Mouse (Mus musculus): Measurements from ENCODE around the gene Rcan3.

Gene Rcan3

GRCm38 (mm10) chr4:135433443-135434394, at the start of gene Rcan3:
Rcan3 (minus strand) TSS chr4:135433853.
- peak; percentile 93 for DNase-seq (ENCODE audit: low read depth, low spot score)

GRCm38 (mm10) chr4:135480370-135480769, 46.7 kb upstream of the Rcan3 start:
- peak; percentile 80 for DNase-seq (ENCODE audit: low read depth, low spot score)

GRCm38 (mm10) chr4:135477851-135478250, 44.2 kb upstream of the Rcan3 start:
- DNase-seq (ENCODE audit: low read depth, low spot score), result no peak

GRCm38 (mm10) chr4:135463406-135463805, 29.8 kb upstream of the Rcan3 start:
- no peak for DNase-seq (ENCODE audit: low read depth, low spot score)

- DNase-seq (ENCODE audit: low read depth, low spot score), result peak; percentile 40
These were observed 19.9 kb upstream of the Rcan3 start for GRCm38 (mm10) chr4:135453572-135453971.

GRCm38 (mm10) chr4:135453164-135453563, 19.5 kb upstream of the Rcan3 start:
- no peak for DNase-seq (ENCODE audit: low read depth, low spot score)

- no peak for DNase-seq (ENCODE audit: low read depth, low spot score)
These were observed 17.8 kb upstream of the Rcan3 start for GRCm38 (mm10) chr4:135451360-135452015.

GRCm38 (mm10) chr4:135442473-135442872, 8.8 kb upstream of the Rcan3 start:
- DNase-seq (ENCODE audit: low read depth, low spot score), result no peak

- DNase-seq (ENCODE audit: low read depth, low spot score), result peak; percentile 85
These were observed 6.4 kb upstream of the Rcan3 start for GRCm38 (mm10) chr4:135439904-135440522.

GRCm38 (mm10) chr4:135439188-135439647, 5.6 kb upstream of the Rcan3 start:
- DNase-seq (ENCODE audit: low read depth, low spot score), result peak; percentile 93

- no peak for DNase-seq (ENCODE audit: low read depth, low spot score)
These were observed 4.3 kb upstream of the Rcan3 start for GRCm38 (mm10) chr4:135437924-135438323.

- DNase-seq (ENCODE audit: low read depth, low spot score), result peak; percentile 78
These were observed 2.6 kb upstream of the Rcan3 start for GRCm38 (mm10) chr4:135436291-135436690.

- no peak for DNase-seq (ENCODE audit: low read depth, low spot score)
These were observed 739 bp upstream of the Rcan3 start for GRCm38 (mm10) chr4:135434395-135434789.

- DNase-seq (ENCODE audit: low read depth, low spot score), result peak; percentile 43
These were observed 589 bp downstream of the Rcan3 start for GRCm38 (mm10) chr4:135433086-135433442.

GRCm38 (mm10) chr4:135429990-135430760, 3.5 kb downstream of the Rcan3 start:
- no peak for DNase-seq (ENCODE audit: low read depth, low spot score)

GRCm38 (mm10) chr4:135429383-135429782, 4.3 kb downstream of the Rcan3 start:
- no peak for DNase-seq (ENCODE audit: low read depth, low spot score)

- no peak for DNase-seq (ENCODE audit: low read depth, low spot score)
These were observed 7.1 kb downstream of the Rcan3 start for GRCm38 (mm10) chr4:135426587-135426986.

GRCm38 (mm10) chr4:135425625-135426024, 8.0 kb downstream of the Rcan3 start:
- DNase-seq (ENCODE audit: low read depth, low spot score), result no peak

- DNase-seq (ENCODE audit: low read depth, low spot score), result no peak
These were observed 12.7 kb downstream of the Rcan3 start for GRCm38 (mm10) chr4:135420961-135421360.

- peak; percentile 56 for DNase-seq (ENCODE audit: low read depth, low spot score)
These were observed 13.2 kb downstream of the Rcan3 start for GRCm38 (mm10) chr4:135420416-135420815.

- DNase-seq (ENCODE audit: low read depth, low spot score), result peak; percentile 95
These were observed 13.7 kb downstream of the Rcan3 start for GRCm38 (mm10) chr4:135419996-135420395.
